In the genomic region with DNA sequence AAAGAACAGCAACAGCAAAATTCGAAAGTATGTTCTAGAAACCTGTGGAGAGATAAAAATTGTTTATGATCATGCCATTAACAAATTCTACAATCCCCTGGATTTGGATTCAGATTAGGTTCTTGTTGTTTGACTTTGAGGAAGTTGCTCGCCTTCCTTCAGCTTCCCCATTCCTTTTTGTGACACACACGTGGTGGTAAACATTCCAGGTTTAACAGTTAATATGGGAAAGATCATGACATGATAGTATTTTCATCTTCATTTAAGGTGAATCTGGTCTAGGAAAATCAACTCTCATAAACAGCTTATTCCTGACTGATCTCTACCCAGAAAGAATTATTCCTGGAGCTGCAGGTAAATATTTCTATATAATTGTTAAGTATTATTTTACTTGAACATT, we compare ENCODE assay signal across 31 mouse cellular contexts.
"Had no signal": no experiment of that assay in that cellular context is flagged by ENCODE, and none has a peak within 500 bp of the region (broad histone marks: within the 10 kb centered on the region; RNA-seq: fewer than 3 reads in every experiment).

No protein-coding gene starts in this region.

- H3K9me3 ChIP-seq: limb, embryonic 10.5 days; limb, embryonic 12.5 days; limb, embryonic 13.5 days; limb, embryonic 15.5 days; liver, embryonic 12.5 days; liver, embryonic 13.5 days; liver, embryonic 15.5 days; lung, embryonic 15.5 days; megakaryocyte, embryonic 14.5 days; midbrain, embryonic 10.5 days; midbrain, embryonic 12.5 days; midbrain, embryonic 13.5 days; midbrain, embryonic 15.5 days; neural tube, embryonic 12.5 days had no signal

- H3K9ac ChIP-seq: limb, embryonic 12.5 days; limb, embryonic 13.5 days; limb, embryonic 15.5 days; liver, embryonic 12.5 days; liver, embryonic 13.5 days; liver, embryonic 14.5 days; liver, embryonic 15.5 days; liver, postnatal 0 days; lung, embryonic 14.5 days; lung, embryonic 15.5 days; midbrain, embryonic 12.5 days; midbrain, embryonic 13.5 days; midbrain, embryonic 15.5 days; neural tube, embryonic 12.5 days had no signal

- H3K4me1 ChIP-seq: limb, embryonic 10.5 days; limb, embryonic 12.5 days; limb, embryonic 13.5 days; limb, embryonic 15.5 days; liver, embryonic 12.5 days; liver, embryonic 13.5 days; liver, embryonic 15.5 days; lung, embryonic 15.5 days; midbrain, embryonic 10.5 days; midbrain, embryonic 12.5 days; midbrain, embryonic 13.5 days; midbrain, embryonic 15.5 days; neural tube, embryonic 12.5 days had no signal

- H3K27ac ChIP-seq: left cerebral cortex, adult 2 months; limb, embryonic 10.5 days; limb, embryonic 12.5 days; limb, embryonic 13.5 days; limb, embryonic 15.5 days; liver, embryonic 12.5 days; liver, embryonic 13.5 days; liver, embryonic 14.5 days; liver, embryonic 15.5 days; lung, embryonic 15.5 days; macrophage; midbrain, embryonic 10.5 days; midbrain, embryonic 12.5 days; midbrain, embryonic 13.5 days; midbrain, embryonic 15.5 days; neural tube, embryonic 12.5 days had no signal

- H3K4me2 ChIP-seq: limb, embryonic 12.5 days; limb, embryonic 13.5 days; limb, embryonic 15.5 days; liver, embryonic 11.5 days; liver, embryonic 12.5 days; liver, embryonic 13.5 days; liver, embryonic 15.5 days; lung, embryonic 14.5 days; lung, embryonic 15.5 days; midbrain, embryonic 12.5 days; midbrain, embryonic 13.5 days; midbrain, embryonic 15.5 days; neural tube, embryonic 12.5 days had no signal

- ATAC-seq: liver, embryonic 12.5 days; liver, postnatal 0 days; lung, postnatal 0 days; midbrain, embryonic 13.5 days; midbrain, embryonic 15.5 days had no signal

- H3K4me3 ChIP-seq: left cerebral cortex, adult 2 months; limb, embryonic 10.5 days; limb, embryonic 12.5 days; limb, embryonic 13.5 days; limb, embryonic 15.5 days; liver, embryonic 12.5 days; liver, embryonic 13.5 days; liver, embryonic 15.5 days; lung, embryonic 15.5 days; megakaryocyte, embryonic 14.5 days; midbrain, embryonic 10.5 days; midbrain, embryonic 12.5 days; midbrain, embryonic 13.5 days; midbrain, embryonic 15.5 days; myocyte; neural tube, embryonic 12.5 days had no signal

- H3K27me3 ChIP-seq: limb, embryonic 12.5 days; limb, embryonic 13.5 days; limb, embryonic 15.5 days; liver, embryonic 12.5 days; liver, embryonic 13.5 days; liver, embryonic 15.5 days; lung, embryonic 15.5 days; megakaryocyte, embryonic 14.5 days; midbrain, embryonic 12.5 days; midbrain, embryonic 13.5 days; midbrain, embryonic 15.5 days; neural tube, embryonic 12.5 days had no signal

- DNase-seq: left cerebral cortex, postnatal 4 days; liver; liver, embryonic 13.5 days; liver, postnatal 0 days; lung, adult 18-20 months; lung, adult 2 months; lung, embryonic 14.5 days; lung, postnatal 10 days; lung, postnatal 14 days; lung, postnatal 36 days; lung, postnatal 4 days; midbrain, embryonic 14.5 days had no signal
